In the genomic region with DNA sequence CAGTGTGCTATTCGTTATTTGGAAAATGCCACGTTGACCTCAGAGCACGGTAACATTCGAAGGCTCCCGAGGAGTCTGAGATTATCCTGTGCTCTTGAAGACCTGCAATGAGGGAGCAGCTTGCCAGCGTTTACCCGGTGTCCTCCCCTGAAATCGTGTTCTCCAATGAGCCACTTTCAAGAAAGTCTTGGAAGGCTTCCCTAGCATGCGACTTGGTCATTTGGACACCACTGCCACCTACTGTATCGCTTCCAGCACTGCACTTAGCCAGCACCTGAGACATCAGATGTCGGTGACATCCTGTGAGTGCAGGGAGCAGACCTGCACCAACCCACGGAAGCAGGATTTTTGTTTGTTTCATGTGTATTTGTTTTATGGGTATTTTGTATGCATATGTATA, we compare ENCODE assay signal across 8 mouse cellular contexts. TPM values are rescaled to one million over a fixed set of nuclear protein-coding genes. Genes with fewer than 3 reads are reported as not detected.
DNase-seq lines count a peak whose midpoint lies in the region; ATAC-seq and TF ChIP-seq lines count a peak whose summit lies in the region.

No protein-coding gene starts in this region.

- TF ChIP-seq POLR2A in spleen, adult 2 months (IDR thresholded peaks at IDR 0.05; ENCODE audit: low read depth, low read length), result no peak

- TF ChIP-seq CTCF in spleen, adult 2 months (IDR thresholded peaks at IDR 0.05; ENCODE audit: extremely low read depth, insufficient read depth, insufficient read length, insufficient replicate concordance), result peak; percentile 50; the same call in 1 of the 2 replicates

- DNase-seq in spleen, adult 2 months (ENCODE audit: low read depth in 1 of 2, low spot score in 2 of 2), result peak; percentile 12 to 20
- DNase-seq in spleen, adult 12 weeks (ENCODE audit: low spot score), result no peak
- peak; percentile 53 for DNase-seq in gastrocnemius, postnatal 10 days
- DNase-seq in hindlimb bud, embryonic 11.5 days (ENCODE audit: extremely low spot score, low read depth, low spot score), result peak; percentile 68
- peak; percentile 51 for DNase-seq in left cerebral cortex, adult 11 months (ENCODE audit: low spot score)
- DNase-seq in right cerebral cortex, postnatal 36 days (ENCODE audit: low spot score in 2 of 2), result peak; percentile 37 to 65

- H3K4me1 ChIP-seq in spleen, adult 2 months (ENCODE audit: control insufficient read depth, insufficient read depth, insufficient read length), result no peaks in the 10 kb centered on the region

- peak; percentile 93 for ATAC-seq in common myeloid progenitor, adult 5-6 weeks (replicated peaks; ENCODE audit: low read depth, poor library complexity, severe bottlenecking)
- ATAC-seq in megakaryocyte progenitor cell, adult 5-6 weeks (replicated peaks; ENCODE audit: poor library complexity), result peak; percentile 86

- H3K36me3 ChIP-seq in spleen, adult 2 months (ENCODE audit: control insufficient read depth, insufficient read depth, low read length), result no peaks in the 10 kb centered on the region

- 10% methylated on average over 12 of the region's 12 CpGs for WGBS in spleen, adult 2 months

- H3K27ac ChIP-seq in spleen, adult 2 months (ENCODE audit: insufficient read depth, low read length), result no peak overlapping the region

- H3K27me3 ChIP-seq in spleen, adult 2 months (ENCODE audit: control insufficient read depth, insufficient read depth, low read length), result no peaks in the 10 kb centered on the region

- H3K4me3 ChIP-seq in spleen, adult 2 months (ENCODE audit: extremely low read depth, insufficient read depth, insufficient read length), result no peak overlapping the region

RNA-seq across cellular contexts. Expression of gene Aspg, which starts 15.4 kb away (rescaled TPM):
- 0.08 and 0.54 TPM in 2 replicates for polyA plus RNA-seq in spleen, adult 2 months (2012; rRNA removed)
- not detected in 2 replicates for total RNA-seq in common myeloid progenitor, adult 5-6 weeks (2017)
- under 1 TPM in 1 of 2 experiments, not detected in 1; 0.38 TPM for total RNA-seq in gastrocnemius, postnatal 10 days (2021)
- not detected in 2 replicates for total RNA-seq in megakaryocyte progenitor cell, adult 5-6 weeks (2015)
- total RNA-seq in megakaryocyte progenitor cell, adult 5-6 weeks (2017), result not detected in 2 replicates

RNA-seq across cellular contexts. Expression of gene Kif26a, which starts 55.0 kb away (rescaled TPM):
- polyA plus RNA-seq in spleen, adult 2 months (2012; rRNA removed), result 1.8 and 2.1 TPM in 2 replicates
- total RNA-seq in common myeloid progenitor, adult 5-6 weeks (2017), result not detected in 2 replicates
- total RNA-seq in gastrocnemius, postnatal 10 days (2021), result 10 to 100 TPM; 10.3 to 12.4 TPM
- not detected in 2 replicates for total RNA-seq in megakaryocyte progenitor cell, adult 5-6 weeks (2015)
- not detected in 2 replicates for total RNA-seq in megakaryocyte progenitor cell, adult 5-6 weeks (2017)

Comparison
In these comparisons a context has a peak if more than half of its experiments do, and no peak if none do; other contexts are left out.
1. RNA of gene Kif26a, which starts 55.0 kb away (total RNA-seq): 10.3 to 12.4 TPM in gastrocnemius, postnatal 10 days; not detected in common myeloid progenitor, adult 5-6 weeks and not detected in megakaryocyte progenitor cell, adult 5-6 weeks; every median in the first group is over 10 times any median in the second.